ENCODE assay signal across 8 mouse cellular contexts in the genomic region with DNA sequence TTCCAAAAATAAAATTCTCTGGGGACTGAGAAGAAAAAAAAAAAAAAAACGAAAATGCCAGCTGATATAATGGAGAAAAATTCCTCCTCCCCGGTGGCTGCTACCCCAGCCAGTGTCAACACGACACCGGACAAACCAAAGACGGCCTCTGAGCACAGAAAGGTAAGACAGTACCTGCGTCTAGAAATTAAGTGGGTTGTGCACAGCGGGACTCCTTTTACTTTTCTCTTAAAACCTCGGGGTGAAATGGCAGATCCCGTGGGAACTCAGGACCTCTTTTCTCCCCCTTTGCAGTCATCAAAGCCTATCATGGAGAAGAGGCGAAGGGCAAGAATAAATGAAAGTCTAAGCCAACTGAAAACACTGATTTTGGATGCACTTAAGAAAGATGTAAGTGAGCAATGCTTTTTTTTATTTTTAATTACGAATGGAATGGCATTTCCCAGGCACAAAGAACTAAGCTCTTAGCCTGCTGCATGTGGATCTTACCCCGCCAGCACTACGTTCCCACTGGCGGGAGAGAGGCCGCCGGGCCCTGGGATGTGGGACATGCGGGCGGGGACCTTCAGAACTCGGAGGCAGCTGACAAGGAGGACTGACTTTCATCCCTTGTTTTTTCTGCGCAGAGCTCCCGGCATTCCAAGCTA. TPM values are rescaled to one million over a fixed set of nuclear protein-coding genes. Genes with fewer than 3 reads are reported as not detected.
A peak's percentile ranks its signal among the peaks of the same experiment; 100 is the strongest.
DNase-seq lines count a peak whose midpoint lies in the region; ATAC-seq and TF ChIP-seq lines count a peak whose summit lies in the region.

No protein-coding gene starts in this region.

- TF ChIP-seq CTCF in liver, adult 2 months (IDR thresholded peaks at IDR 0.05; ENCODE audit: low read depth, low read length): no peak

- H3K79me2 ChIP-seq in liver, adult 2 months (ENCODE audit: control insufficient read depth, insufficient read depth, low read length): no peaks in the 10 kb centered on the region

- no peaks in the 10 kb centered on the region for H3K9me3 ChIP-seq in liver, embryonic 16.5 days (replicated peaks; ENCODE audit: control insufficient read depth, low read length)
- H3K9me3 ChIP-seq in stomach, embryonic 15.5 days: no peaks in the 10 kb centered on the region

- H3K4me3 ChIP-seq in liver, adult 2 months (ENCODE audit: insufficient read depth, low read depth, low read length): peak overlapping the region; percentile 84
- peak overlapping the region; percentile 60 for H3K4me3 ChIP-seq in liver, embryonic 16.5 days (ENCODE audit: low read depth, low read length)
- H3K4me3 ChIP-seq in stomach, embryonic 15.5 days (replicated peaks): peak overlapping the region; percentile 60

- H3K4me2 ChIP-seq in liver, embryonic 16.5 days (ENCODE audit: low read depth, low read length): peak overlapping the region; percentile 54
- peak overlapping the region; percentile 87 for H3K4me2 ChIP-seq in stomach, embryonic 15.5 days

- DNase-seq in liver, adult 2 months (ENCODE audit: extremely low read depth, low read depth, low spot score): no peak
- DNase-seq in liver: no peak
- peak; percentile 34 for DNase-seq in embryo, embryonic 11.5 days (ENCODE audit: low read depth, low spot score)
- peak; percentile 19 to 47 for DNase-seq in heart, postnatal 14 days
- no peak for DNase-seq in gastrocnemius, postnatal 10 days
- DNase-seq in urinary bladder, adult 2 months (ENCODE audit: low spot score): no peak

- H3K4me1 ChIP-seq in liver, adult 2 months (ENCODE audit: control insufficient read depth, insufficient read depth, low read length): peaks cover 20% of the 10 kb centered on the region
- H3K4me1 ChIP-seq in liver, embryonic 16.5 days (ENCODE audit: control insufficient read depth, low read depth, low read length): peaks cover 16% of the 10 kb centered on the region
- H3K4me1 ChIP-seq in stomach, embryonic 15.5 days: peaks cover 38% of the 10 kb centered on the region

- ATAC-seq in liver, embryonic 16.5 days (ENCODE audit: low read depth): no peak
- no peak for ATAC-seq in stomach, embryonic 15.5 days (ENCODE audit: insufficient read depth, low FRiP score, low read depth)

- H3K36me3 ChIP-seq in liver, adult 2 months (ENCODE audit: control insufficient read depth, insufficient read depth, low read length): no peaks in the 10 kb centered on the region
- no peaks in the 10 kb centered on the region for H3K36me3 ChIP-seq in liver, embryonic 16.5 days (ENCODE audit: control insufficient read depth, insufficient read depth)
- H3K36me3 ChIP-seq in stomach, embryonic 15.5 days: no peaks in the 10 kb centered on the region

- peak overlapping the region; percentile 79 for H3K9ac ChIP-seq in liver, adult 2 months (ENCODE audit: low read depth, low read length)
- peak overlapping the region; percentile 19 for H3K9ac ChIP-seq in liver, embryonic 16.5 days (ENCODE audit: low read depth, low read length)
- peak overlapping the region; percentile 37; the same call in 1 of the 2 replicates for H3K9ac ChIP-seq in stomach, embryonic 15.5 days

- intact Hi-C loops in heart, postnatal 14 days (cut with DNase I): loop anchor here (1.0 to 5.0 kb wide), 6 partner anchors 56 to 423 kb away; no protein-coding TSS in a partner anchor

- WGBS in liver, adult 2 months: under 1% methylated on average over 21 of the region's 21 CpGs
- WGBS in liver, embryonic 16.5 days (ENCODE audit: insufficient replicate concordance): under 1% methylated on average over 21 of the region's 21 CpGs
- 1% methylated on average over 21 of the region's 21 CpGs for WGBS in stomach, embryonic 15.5 days

- H3K27me3 ChIP-seq in liver, adult 2 months (ENCODE audit: control insufficient read depth, insufficient read depth, low read length): no peaks in the 10 kb centered on the region
- peaks cover 92% of the 10 kb centered on the region for H3K27me3 ChIP-seq in liver, embryonic 16.5 days (ENCODE audit: control insufficient read depth, insufficient read depth, low read depth, low read length)
- no peaks in the 10 kb centered on the region for H3K27me3 ChIP-seq in stomach, embryonic 15.5 days (replicated peaks)

- TF ChIP-seq POLR2A in liver, adult 2 months (IDR thresholded peaks at IDR 0.05; ENCODE audit: extremely low read depth, insufficient read depth, low read length): 0 out of 2 replicates have a peak, but pooled peaks have one; percentile 2

- peak overlapping the region; percentile 81 for H3K27ac ChIP-seq in liver, adult 2 months (replicated peaks; ENCODE audit: insufficient read depth, low read depth, low read length)
- H3K27ac ChIP-seq in liver, embryonic 16.5 days (ENCODE audit: low read length): peak overlapping the region; percentile 16
- peak overlapping the region; percentile 98 for H3K27ac ChIP-seq in stomach, embryonic 15.5 days

RNA-seq across cellular contexts. Expression of gene Hes1, which starts 1.5 kb away (rescaled TPM):
- total RNA-seq in liver, adult 2 months (2014; rRNA removed): 2.8 and 5.8 TPM in 2 replicates
- 26.9 and 28.5 TPM in 2 replicates for polyA plus RNA-seq in liver, adult 2 months (2012; rRNA removed)
- 10 to 100 TPM; 28.9 to 30.9 TPM for total RNA-seq in heart, postnatal 14 days (2021)
- polyA plus RNA-seq in liver, embryonic 16.5 days (2015; fragmentation: Nextera tagmentation; extraction: Ambion mirVana): 4.6 and 4.7 TPM in 2 replicates
- 64.4 and 67.1 TPM in 2 replicates for polyA plus RNA-seq in stomach, embryonic 15.5 days (2015; fragmentation: Nextera tagmentation; extraction: Ambion mirVana)
- 10 to 100 TPM; 19.1 to 24.6 TPM for total RNA-seq in gastrocnemius, postnatal 10 days (2021)
- polyA plus RNA-seq in urinary bladder, adult 2 months (2012; rRNA removed): 112 and 154 TPM in 2 replicates

Comparison
In these comparisons a context has a peak if more than half of its experiments do, and no peak if none do; other contexts are left out.
1. DNase-seq: peak in embryo, embryonic 11.5 days (single experiment) and heart, postnatal 14 days (2 of 2); none in liver, adult 2 months (single experiment), liver (single experiment), gastrocnemius, postnatal 10 days (single experiment) and urinary bladder, adult 2 months (single experiment).
2. H3K27ac ChIP-seq: peak in every context shown above with its lines; median percentile 98 in stomach, embryonic 15.5 days; 81 in liver, adult 2 months; 16 in liver, embryonic 16.5 days.
3. H3K9ac ChIP-seq: peak in every context shown above with its lines; median percentile 79 in liver, adult 2 months; 37 in stomach, embryonic 15.5 days; 19 in liver, embryonic 16.5 days.
4. Peak in every context shown above with its lines, with median percentiles within 50 percentile points of each other: H3K4me3 ChIP-seq.